In genomic region chr5:114673114-114673513, GRCm38 (mm10) we compare ENCODE assay signal across 18 mouse cellular contexts. TPM values are rescaled to one million over a fixed set of nuclear protein-coding genes. Genes with fewer than 3 reads are reported as not detected.
DNase-seq lines count a peak whose midpoint lies in the region; ATAC-seq and TF ChIP-seq lines count a peak whose summit lies in the region.
"Had no signal": no experiment of that assay in that cellular context is flagged by ENCODE, and none has a peak within 500 bp of the region (broad histone marks: within the 10 kb centered on the region; RNA-seq: fewer than 3 reads in every experiment).

No protein-coding gene starts in this region.

- TF ChIP-seq POLR2A in spleen, adult 2 months (IDR thresholded peaks at IDR 0.05; ENCODE audit: low read depth, low read length), result no peak

- no peaks in the 10 kb centered on the region for H3K9me3 ChIP-seq in kidney, postnatal 0 days (replicated peaks; ENCODE audit: low read length)
- H3K9me3 ChIP-seq in stomach, postnatal 0 days (ENCODE audit: control insufficient read depth, low read length), result no peaks in the 10 kb centered on the region
- H3K9me3 ChIP-seq: kidney, embryonic 15.5 days; limb, embryonic 12.5 days; midbrain, embryonic 12.5 days; neural tube, embryonic 15.5 days had no signal

- TF ChIP-seq CTCF in kidney, postnatal 0 days (IDR thresholded peaks at IDR 0.05; ENCODE audit: low read depth), result peak; percentile 25; the same call in 1 of the 2 replicates
- TF ChIP-seq CTCF in spleen, adult 2 months (IDR thresholded peaks at IDR 0.05; ENCODE audit: extremely low read depth, insufficient read depth, insufficient read length, insufficient replicate concordance), result 0 out of 2 replicates have a peak, but pooled peaks have one; percentile 0
- peak; percentile 47 for TF ChIP-seq CTCF in stomach, postnatal 0 days (IDR thresholded peaks at IDR 0.05; ENCODE audit: low read depth)

- H3K36me3 ChIP-seq in kidney, postnatal 0 days (ENCODE audit: insufficient read depth, low read length), result peaks cover 16% of the 10 kb centered on the region; the same call in 1 of the 2 replicates
- peaks cover 46% of the 10 kb centered on the region for H3K36me3 ChIP-seq in spleen, adult 2 months (ENCODE audit: control insufficient read depth, insufficient read depth, low read length)
- H3K36me3 ChIP-seq in stomach, postnatal 0 days (ENCODE audit: control insufficient read depth, insufficient read depth, low read length), result peaks cover 8% of the 10 kb centered on the region; the same call in 1 of the 2 replicates

- peak; percentile 44 for DNase-seq in CD4-positive, CD25-positive, alpha-beta regulatory T cell, adult 2 months (ENCODE audit: low read depth, low spot score)
- DNase-seq in kidney, postnatal 0 days (ENCODE audit: low spot score), result no peak
- DNase-seq in kidney, postnatal 25 days, result no peak
- no peak for DNase-seq in spleen, adult 2 months (ENCODE audit: low read depth in 1 of 2, low spot score in 2 of 2)
- DNase-seq in spleen, postnatal 10 days (ENCODE audit: low spot score in 2 of 2), result no peak
- no peak for DNase-seq in stomach, postnatal 0 days (ENCODE audit: low spot score)
- DNase-seq in urinary bladder, postnatal 4 days (ENCODE audit: low spot score in 2 of 2), result no peak
- DNase-seq: gastrocnemius, postnatal 10 days; right cerebral cortex, postnatal 4 days; thymus, postnatal 14 days had no signal

- no peak overlapping the region for H3K9ac ChIP-seq in kidney, postnatal 0 days (ENCODE audit: low read depth, low read length)
- no peak overlapping the region for H3K9ac ChIP-seq in stomach, postnatal 0 days (ENCODE audit: low read length)
- H3K9ac ChIP-seq: kidney, embryonic 15.5 days; limb, embryonic 12.5 days; midbrain, embryonic 12.5 days; neural tube, embryonic 15.5 days had no signal

- 92% methylated on average over 13 of the region's 13 CpGs for WGBS in kidney, postnatal 0 days
- 94% methylated on average over 13 of the region's 13 CpGs for WGBS in spleen, adult 2 months
- WGBS in stomach, postnatal 0 days, result 83% methylated on average over 13 of the region's 13 CpGs

- H3K4me3 ChIP-seq in kidney, postnatal 0 days (replicated peaks; ENCODE audit: low read depth, low read length), result no peak overlapping the region
- H3K4me3 ChIP-seq in spleen, adult 2 months (ENCODE audit: extremely low read depth, insufficient read depth, insufficient read length), result no peak overlapping the region
- no peak overlapping the region for H3K4me3 ChIP-seq in stomach, postnatal 0 days (ENCODE audit: low read depth, low read length)
- H3K4me3 ChIP-seq: erythroblast, embryonic 14.5 days; kidney, embryonic 15.5 days; limb, embryonic 12.5 days; midbrain, embryonic 12.5 days; neural tube, embryonic 15.5 days had no signal

- TF ChIP-seq EP300 in stomach, postnatal 0 days (optimal IDR thresholded peaks at IDR 0.05), result no peak

- ATAC-seq in CD4-positive, CD25-positive, alpha-beta regulatory T cell, adult 4 months, result no peak
- ATAC-seq in kidney, postnatal 0 days (replicated peaks; ENCODE audit: low FRiP score, low read depth), result no peak
- no peak for ATAC-seq in stomach, postnatal 0 days (ENCODE audit: low FRiP score, low TSS enrichment)

- no peaks in the 10 kb centered on the region for H3K27me3 ChIP-seq in kidney, postnatal 0 days (ENCODE audit: insufficient read depth, low read length)
- no peaks in the 10 kb centered on the region for H3K27me3 ChIP-seq in spleen, adult 2 months (ENCODE audit: control insufficient read depth, insufficient read depth, low read length)
- H3K27me3 ChIP-seq in stomach, postnatal 0 days (ENCODE audit: control insufficient read depth, insufficient read depth, low read length), result no peaks in the 10 kb centered on the region
- H3K27me3 ChIP-seq: CH12.LX; kidney, embryonic 15.5 days; limb, embryonic 12.5 days; midbrain, embryonic 12.5 days; neural tube, embryonic 15.5 days had no signal

- H3K4me2 ChIP-seq in kidney, postnatal 0 days (ENCODE audit: low read length), result no peak overlapping the region
- no peak overlapping the region for H3K4me2 ChIP-seq in stomach, postnatal 0 days (replicated peaks; ENCODE audit: low read depth)
- H3K4me2 ChIP-seq: kidney, embryonic 15.5 days; limb, embryonic 12.5 days; midbrain, embryonic 12.5 days; neural tube, embryonic 15.5 days had no signal

- H3K27ac ChIP-seq in kidney, postnatal 0 days, result no peak overlapping the region
- H3K27ac ChIP-seq in spleen, adult 2 months (ENCODE audit: insufficient read depth, low read length), result no peak overlapping the region
- H3K27ac ChIP-seq in stomach, postnatal 0 days (replicated peaks), result no peak overlapping the region
- H3K27ac ChIP-seq: kidney, embryonic 15.5 days; limb, embryonic 12.5 days; macrophage; midbrain, embryonic 12.5 days; neural tube, embryonic 15.5 days had no signal

- H3K4me1 ChIP-seq in kidney, postnatal 0 days (replicated peaks; ENCODE audit: insufficient read depth, low read length), result no peaks in the 10 kb centered on the region
- H3K4me1 ChIP-seq in spleen, adult 2 months (ENCODE audit: control insufficient read depth, insufficient read depth, insufficient read length), result no peaks in the 10 kb centered on the region
- H3K4me1 ChIP-seq in stomach, postnatal 0 days (replicated peaks; ENCODE audit: control insufficient read depth, insufficient read depth), result no peaks in the 10 kb centered on the region
- H3K4me1 ChIP-seq: kidney, embryonic 15.5 days; limb, embryonic 12.5 days; neural tube, embryonic 15.5 days had no signal

RNA-seq across cellular contexts. Expression of gene Trpv4, which starts 14.9 kb away (rescaled TPM):
- polyA plus RNA-seq in CD4-positive, CD25-positive, alpha-beta regulatory T cell, adult 4 months (2017; shearing (Covaris generic)), result 1 to 10 TPM in 1 of 2 experiments, under 1 TPM in 1; 0.13 to 1.4 TPM
- polyA plus RNA-seq in kidney, postnatal 0 days (2015; fragmentation: Nextera tagmentation; extraction: Ambion mirVana), result 31.3 and 35.6 TPM in 2 replicates
- polyA plus RNA-seq in spleen, adult 2 months (2012; rRNA removed), result 4.2 and 5.3 TPM in 2 replicates
- 2.1 and 2.8 TPM in 2 replicates for polyA plus RNA-seq in stomach, postnatal 0 days (2015; fragmentation: Nextera tagmentation; extraction: Ambion mirVana)

RNA-seq across cellular contexts. Expression of gene Gltp, which starts 17.7 kb away (rescaled TPM):
- polyA plus RNA-seq in CD4-positive, CD25-positive, alpha-beta regulatory T cell, adult 4 months (2017; shearing (Covaris generic)), result 100 to 1,000 TPM; 217 to 251 TPM
- polyA plus RNA-seq in kidney, postnatal 0 days (2015; fragmentation: Nextera tagmentation; extraction: Ambion mirVana), result 65.0 and 70.3 TPM in 2 replicates
- polyA plus RNA-seq in spleen, adult 2 months (2012; rRNA removed), result 134 and 163 TPM in 2 replicates
- 482 and 496 TPM in 2 replicates for polyA plus RNA-seq in stomach, postnatal 0 days (2015; fragmentation: Nextera tagmentation; extraction: Ambion mirVana)

RNA-seq across cellular contexts. Expression of gene Tchp, which starts 34.4 kb away (rescaled TPM):
- polyA plus RNA-seq in CD4-positive, CD25-positive, alpha-beta regulatory T cell, adult 4 months (2017; shearing (Covaris generic)), result 10 to 100 TPM in 1 of 2 experiments, 1 to 10 TPM in 1; 3.7 to 14.3 TPM
- 10.2 and 12.2 TPM in 2 replicates for polyA plus RNA-seq in kidney, postnatal 0 days (2015; fragmentation: Nextera tagmentation; extraction: Ambion mirVana)
- polyA plus RNA-seq in spleen, adult 2 months (2012; rRNA removed), result 14.1 and 14.5 TPM in 2 replicates
- polyA plus RNA-seq in stomach, postnatal 0 days (2015; fragmentation: Nextera tagmentation; extraction: Ambion mirVana), result 4.6 and 5.8 TPM in 2 replicates
